Mouse (Mus musculus): Measurements from ENCODE around the gene Kprp.

DNA sequence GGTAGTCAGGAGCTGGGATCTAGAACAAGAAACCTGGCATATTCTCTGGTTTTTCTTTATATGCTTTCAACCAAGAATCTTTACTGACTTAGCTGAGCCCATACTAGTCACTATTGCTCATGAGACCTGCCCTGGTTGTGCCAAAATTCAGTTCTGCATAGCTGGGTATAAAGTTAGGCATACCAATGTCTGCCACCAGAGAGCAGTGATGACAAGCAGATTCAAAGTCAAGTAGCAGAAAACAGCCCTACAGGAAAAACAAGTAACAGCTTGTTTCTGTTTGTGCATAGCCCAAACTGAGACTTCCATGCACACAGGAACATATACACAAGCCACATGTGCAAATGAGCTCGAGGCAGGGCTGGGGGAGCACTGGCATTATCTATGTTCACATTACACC is 1.2 kb downstream of the Kprp start:
- TF ChIP-seq CHD2 (IDR thresholded peaks at IDR 0.05; ENCODE audit: low read length) (no peak), RCOR1 (conservative IDR thresholded peaks at IDR 0.05; ENCODE audit: low read depth, low read length) (no peak), USF2 (conservative IDR thresholded peaks at IDR 0.05; ENCODE audit: low read depth, low read length) (no peak), POLR2A (IDR thresholded peaks at IDR 0.05; ENCODE audit: low read depth, low read length) (no peak), SIN3A (IDR thresholded peaks at IDR 0.05; ENCODE audit: low read length) (no peak), ZKSCAN1 (IDR thresholded peaks at IDR 0.05; ENCODE audit: borderline replicate concordance, low read depth, low read length) (no peak), UBTF (IDR thresholded peaks at IDR 0.05; ENCODE audit: low read depth, low read length) (no peak), HCFC1 (IDR thresholded peaks at IDR 0.05; ENCODE audit: low read depth, low read length) (no peak)

All from CH12.LX (cell line).